Mouse (Mus musculus) liver, adult 2 months (tissue): ENCODE measurements around the gene Pdzrn3.

Experiments used
- CTCF ChIP-seq: fragments of 200-500 bp; IDR thresholded peaks from 2 replicates; pipeline ENCODE4 v1.5.1; 2011; ENCODE audit warnings: low read depth, low read length, control low read depth
- POLR2A ChIP-seq: fragments of 200-500 bp; IDR thresholded peaks from 2 replicates; pipeline ENCODE4 v1.6.1; 2011; ENCODE audit warnings: low read length, control low read depth; ENCODE audit not compliant: insufficient read depth; ENCODE audit errors: extremely low read depth

DNA sequence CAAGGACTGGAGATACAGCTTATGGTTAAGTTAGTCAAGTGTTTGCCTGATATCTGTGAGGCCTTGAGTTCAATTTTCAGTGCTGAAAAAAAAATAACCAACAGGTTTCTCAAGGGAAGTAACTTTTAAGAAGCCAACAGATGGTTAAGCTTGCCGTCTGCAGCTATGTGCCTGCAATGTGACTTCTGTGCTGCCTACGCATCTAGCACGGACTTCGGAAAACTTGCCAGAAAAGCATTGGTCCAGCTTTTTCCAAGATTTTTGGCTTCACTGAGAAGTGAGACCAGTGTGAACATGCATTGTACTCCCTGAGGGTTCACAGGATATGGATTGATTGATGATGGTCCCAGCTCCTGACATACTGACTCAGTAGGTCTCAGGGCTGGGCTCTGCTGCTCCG, 186.1 kb downstream of the Pdzrn3 start:
- no peak for TF ChIP-seq CTCF
- no peak for TF ChIP-seq POLR2A
